Mouse (Mus musculus): Measurements from ENCODE around the gene S100a5.

The S100a5 gene

GRCm38 (mm10) chr3:90627366-90627765 lies 19.0 kb downstream of the S100a5 start:
- no peak for DNase-seq

DNA sequence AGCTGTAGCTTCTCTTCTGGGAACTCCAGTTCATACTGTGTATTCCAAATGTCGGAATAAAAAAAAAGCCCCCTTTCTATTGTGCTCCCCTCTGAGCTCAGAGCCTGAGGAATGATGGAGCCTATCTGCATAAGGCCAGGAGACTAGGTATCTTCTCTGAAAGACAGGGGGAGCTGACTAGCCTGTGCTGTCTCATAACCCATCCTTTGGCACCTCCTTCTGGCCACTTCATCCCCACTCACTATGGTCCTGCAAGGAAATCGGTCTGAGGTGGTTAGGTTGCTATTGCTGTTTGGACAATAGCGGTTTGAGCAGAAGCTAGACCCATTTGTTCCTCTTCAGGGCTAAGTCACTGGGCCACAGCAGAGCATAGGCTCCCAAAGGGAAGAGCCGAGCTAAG lies 19.5 kb downstream of the S100a5 start:
- DNase-seq, result peak; percentile 33

DNA sequence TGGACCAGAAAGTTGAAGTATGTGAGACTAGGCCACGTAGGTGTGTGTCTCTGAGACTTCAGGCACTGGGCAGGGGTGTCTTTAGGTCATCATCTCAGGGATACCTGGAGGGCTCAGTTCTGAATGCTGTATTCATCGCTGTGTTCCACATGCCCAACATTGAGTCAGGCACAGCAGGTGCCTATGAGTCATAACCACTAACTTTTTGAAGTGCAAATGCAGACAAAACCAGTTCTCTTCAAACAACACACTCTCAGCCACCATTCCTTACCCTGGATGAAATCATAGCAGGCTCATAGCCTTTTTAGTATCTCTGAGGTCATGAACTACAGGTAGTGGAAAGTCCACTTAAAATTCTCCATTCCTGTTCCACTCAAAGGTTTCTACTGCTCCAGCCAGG lies 21.0 kb downstream of the S100a5 start:
- no peak for DNase-seq

- DNase-seq, result no peak
Measured at GRCm38 (mm10) chr3:90631984-90632383, 23.7 kb downstream of the S100a5 start.

DNA sequence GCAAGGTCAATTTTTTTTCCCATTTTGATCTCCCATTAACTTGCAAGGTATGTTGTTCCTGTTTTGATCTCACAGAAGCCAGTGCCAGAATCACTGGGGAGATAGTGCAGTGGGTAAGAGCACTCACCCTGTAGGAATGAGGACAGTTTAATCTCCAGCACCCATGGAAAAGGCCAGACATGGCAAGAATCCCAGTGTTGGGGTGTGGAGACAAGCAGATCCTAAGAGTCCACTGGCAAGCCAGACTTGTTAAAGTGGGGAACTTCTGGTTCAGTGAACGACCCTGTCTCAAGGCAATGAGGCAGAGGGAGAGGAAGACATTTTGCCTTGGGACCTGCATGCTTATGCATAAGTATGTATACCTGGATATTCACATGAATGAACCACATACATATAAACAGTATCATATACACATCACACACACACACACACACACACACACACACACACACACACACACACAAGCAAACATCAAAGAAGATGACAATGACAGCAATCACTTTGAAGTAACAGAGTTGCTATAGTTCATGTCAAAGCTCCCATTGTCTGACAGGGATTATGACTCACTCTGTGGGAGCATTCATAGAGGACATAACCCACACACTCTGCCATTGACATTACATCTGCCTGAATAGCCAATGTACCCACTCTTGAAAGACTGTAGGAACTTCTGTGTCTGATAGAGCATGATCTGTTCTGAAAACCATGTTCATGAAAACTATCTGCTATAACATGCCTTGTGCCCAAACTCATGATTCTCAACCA lies 30.4 kb downstream of the S100a5 start:
- no peak for DNase-seq

DNA sequence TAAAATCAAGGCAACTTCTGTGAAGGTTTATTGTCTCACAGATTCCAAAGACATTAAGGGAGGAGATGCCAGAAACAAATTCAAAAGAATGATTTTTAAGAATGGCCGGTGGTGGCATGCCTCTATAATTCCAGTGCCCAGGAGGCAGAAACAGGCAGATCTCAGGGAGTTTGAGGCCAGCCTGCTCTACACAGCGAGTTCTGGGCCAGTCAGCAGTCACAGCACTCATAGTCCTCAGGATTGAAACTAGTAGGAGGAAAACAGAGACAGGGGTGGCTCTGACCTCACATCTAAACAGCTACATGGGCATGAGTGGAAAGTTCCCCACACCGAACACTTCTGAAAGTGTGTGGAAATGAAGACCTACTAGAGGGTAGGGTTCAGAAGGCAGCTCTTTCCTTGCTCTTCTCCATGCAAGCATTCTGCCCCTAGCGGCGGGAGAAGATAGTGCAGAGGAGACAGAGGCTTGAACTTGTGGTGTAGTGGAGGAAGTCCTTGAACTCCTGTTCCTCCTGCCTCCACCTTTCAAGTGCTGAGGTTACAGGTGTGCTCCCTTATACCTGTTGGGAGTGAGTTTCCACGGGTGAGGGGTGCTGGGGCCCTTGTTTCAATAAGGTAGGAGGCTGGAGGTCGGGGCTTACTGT lies 31.3 kb downstream of the S100a5 start:
- peak; percentile 70 for DNase-seq

DNA sequence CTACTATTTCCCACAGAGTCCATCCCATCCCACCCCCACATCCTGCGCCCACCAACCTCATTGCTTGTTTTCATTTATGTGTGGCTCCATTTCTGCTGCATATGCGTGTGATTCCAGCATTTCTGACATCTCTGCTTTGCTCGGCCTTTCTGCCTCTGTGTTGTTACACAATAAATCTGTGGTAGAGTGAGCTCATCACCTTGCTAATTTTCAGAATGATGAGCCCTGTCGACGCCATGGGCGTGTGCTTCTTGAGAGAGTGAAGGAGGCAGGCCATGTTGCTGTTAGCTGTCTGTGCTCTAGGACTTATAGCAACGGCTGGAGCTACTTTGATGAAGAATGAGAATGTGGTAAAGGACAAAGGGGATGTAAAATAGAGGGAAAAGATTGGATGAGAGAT lies 32.7 kb downstream of the S100a5 start:
- DNase-seq, result no peak

- peak; percentile 65 for DNase-seq
Measured at GRCm38 (mm10) chr3:90644220-90644619, 35.9 kb downstream of the S100a5 start.

- no peak for DNase-seq
Measured at GRCm38 (mm10) chr3:90647291-90647690, 39.0 kb downstream of the S100a5 start.

GRCm38 (mm10) chr3:90648981-90649380 lies 40.7 kb downstream of the S100a5 start:
- no peak for DNase-seq

GRCm38 (mm10) chr3:90649832-90650231 lies 41.5 kb downstream of the S100a5 start:
- DNase-seq, result no peak

- DNase-seq, result peak; percentile 60
Measured at GRCm38 (mm10) chr3:90652878-90653508, 44.7 kb downstream of the S100a5 start.

DNA sequence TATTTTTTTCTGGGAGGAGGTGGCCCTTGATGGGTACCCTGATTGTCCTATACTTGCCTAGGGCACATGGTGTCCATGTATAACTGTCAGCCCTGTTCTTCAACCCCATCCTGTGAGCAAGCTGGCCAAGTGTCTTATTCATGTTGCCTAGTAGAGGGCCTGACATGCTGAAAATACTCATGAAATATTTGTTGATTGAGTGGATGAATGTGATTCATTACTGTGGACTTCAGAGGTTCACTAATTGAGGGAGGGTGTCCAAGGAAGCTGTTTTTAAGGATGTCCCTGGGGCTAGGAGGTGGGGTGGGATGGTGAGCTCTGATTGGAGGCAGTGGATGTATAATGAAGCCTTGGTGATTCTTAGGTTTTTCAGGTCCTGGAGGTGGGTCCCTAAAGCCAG lies 45.4 kb downstream of the S100a5 start, which contains the start of gene S100a7a:
Gene S100a7a, plus strand, starts transcription at position 301 of the 400 bp plus-strand sequence.
- DNase-seq, result no peak

DNA sequence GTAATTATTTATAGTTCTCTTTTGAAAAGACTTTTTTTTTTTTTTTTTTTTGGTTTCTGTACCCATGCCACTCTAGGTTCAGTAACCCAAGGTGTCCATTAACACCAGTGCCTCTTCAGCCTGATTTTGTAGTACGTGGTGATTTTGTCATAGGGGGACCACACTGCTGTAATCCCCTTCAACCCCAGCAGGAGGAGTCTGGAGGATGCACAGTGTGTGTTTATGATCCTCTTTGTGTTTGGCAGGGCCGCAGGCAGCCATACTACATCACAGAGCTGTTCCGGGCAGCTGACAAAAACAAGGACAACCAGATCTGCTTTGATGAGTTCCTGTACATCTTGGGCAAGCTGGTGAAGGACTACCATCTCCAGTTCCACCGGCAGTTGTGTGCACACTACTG lies 49.1 kb downstream of the S100a5 start:
- DNase-seq, result peak; percentile 7

- DNase-seq, result no peak
Measured at GRCm38 (mm10) chr3:90659364-90660044, 51.2 kb downstream of the S100a5 start.
